Mouse (Mus musculus) CH12.LX (cell line): Measurements from ENCODE around the gene Pes1. TPM values are rescaled to one million over a fixed set of nuclear protein-coding genes. Genes with fewer than 3 reads are reported as not detected.

ENCODE experiments used
- DNase-seq: peaks from one replicate; pipeline ENCODE4 v3.0.0-alpha.2; 2013; ENCODE audit errors: extremely low read depth
- H3K27ac ChIP-seq: 2 replicates; pipeline ENCODE4 v1.5.1; 2012; ENCODE audit warnings: low read depth, mild to moderate bottlenecking, control low read depth, moderate library complexity; ENCODE audit not compliant: insufficient read depth
- H3K27me3 ChIP-seq: replicated peaks from 2 replicates; pipeline ENCODE3; 2012; ENCODE audit warnings: inconsistent platforms
- H3K36me3 ChIP-seq, 2 experiments: replicated peaks in 1 of 2; 2 replicates each; pipeline versions ENCODE3 to v1.6.1; 2012; ENCODE audit warnings: inconsistent platforms in 1 of 2, low read length in 1 of 2, mild to moderate bottlenecking in 1 of 2, mixed read lengths in 1 of 2, moderate library complexity in 1 of 2; ENCODE audit not compliant: control insufficient read depth in 1 of 2, insufficient read depth in 1 of 2
- H3K4me1 ChIP-seq, 2 experiments: 2 replicates each; pipeline ENCODE4 v1.6.1; 2012; ENCODE audit warnings: inconsistent platforms in 1 of 2, moderate library complexity in 1 of 2; ENCODE audit not compliant: insufficient read depth in 2 of 2, control insufficient read depth in 1 of 2
- H3K4me2 ChIP-seq: 2 replicates; pipeline ENCODE4 v1.6.1; 2012; ENCODE audit warnings: low read depth, mild to moderate bottlenecking, control low read depth; ENCODE audit not compliant: poor library complexity, insufficient read depth, severe bottlenecking
- H3K4me3 ChIP-seq, 3 experiments: fragments of 150-350 bp in 1 of 3; sonication (generic) in 1 of 3; replicated peaks in 1 of 3; 2 replicates each; pipeline versions ENCODE3 to v1.5.1; 2011 to 2012; ENCODE audit warnings: low read depth in 2 of 3, low read length in 2 of 3, mild to moderate bottlenecking in 2 of 3, moderate library complexity in 2 of 3, control low read depth in 1 of 3, improper control_type of control experiment in 1 of 3, inconsistent platforms in 1 of 3, mixed read lengths in 1 of 3; ENCODE audit not compliant: poor library complexity in 1 of 3
- H3K79me2 ChIP-seq: replicated peaks from 2 replicates; pipeline ENCODE4 v1.6.1; 2012; ENCODE audit warnings: mild to moderate bottlenecking, moderate library complexity; ENCODE audit not compliant: control insufficient read depth, poor library complexity, insufficient read depth, severe bottlenecking; ENCODE audit errors: extremely low read depth
- H3K9ac ChIP-seq: 2 replicates; pipeline ENCODE4 v1.6.1; 2012; ENCODE audit warnings: low read depth, mild to moderate bottlenecking, control low read depth, moderate library complexity; ENCODE audit not compliant: insufficient read depth
- H3K9me3 ChIP-seq: replicated peaks from 2 replicates; pipeline ENCODE3; 2012; ENCODE audit warnings: low read length, inconsistent platforms, mixed read lengths
- BHLHE40 ChIP-seq: IDR thresholded peaks from 2 replicates; pipeline ENCODE4 v1.6.1; 2011; ENCODE audit warnings: mild to moderate bottlenecking, low read depth, low read length, improper control_type of control experiment
- CHD1 ChIP-seq: IDR thresholded peaks from 2 replicates; pipeline ENCODE4 v1.6.1; 2012; ENCODE audit warnings: low read depth, low read length, improper control_type of control experiment, inconsistent platforms
- CHD2 ChIP-seq: IDR thresholded peaks from 2 replicates; pipeline ENCODE4 v1.6.1; 2011; ENCODE audit warnings: low read length, improper control_type of control experiment
- CTCF ChIP-seq, 2 experiments: IDR thresholded peaks in 1 of 2; conservative IDR thresholded peaks in 1 of 2; 2 replicates each; pipeline ENCODE4 v1.5.1; 2011 to 2012; ENCODE audit warnings: low read depth in 2 of 2, low read length in 2 of 2, improper control_type of control experiment in 1 of 2, inconsistent platforms in 1 of 2, mild to moderate bottlenecking in 1 of 2, moderate library complexity in 1 of 2
- E2F4 ChIP-seq: IDR thresholded peaks from 2 replicates; pipeline ENCODE4 v1.6.1; 2011; ENCODE audit warnings: low read depth, low read length, improper control_type of control experiment; ENCODE audit not compliant: insufficient replicate concordance
- EP300 ChIP-seq: IDR thresholded peaks from 2 replicates; pipeline ENCODE4 v1.6.1; 2011; ENCODE audit warnings: low read length, improper control_type of control experiment
- GABPA ChIP-seq: IDR thresholded peaks from 2 replicates; pipeline ENCODE4 v1.6.1; 2012; ENCODE audit warnings: low read depth, low read length, improper control_type of control experiment, inconsistent platforms; ENCODE audit not compliant: insufficient replicate concordance
- HCFC1 ChIP-seq: IDR thresholded peaks from 2 replicates; pipeline ENCODE4 v1.6.1; 2012; ENCODE audit warnings: low read depth, mild to moderate bottlenecking, inconsistent platforms, low read length, improper control_type of control experiment
- IRF4 ChIP-seq: IDR thresholded peaks from 2 replicates; pipeline ENCODE4 v1.6.1; 2014; ENCODE audit warnings: low read depth, mild to moderate bottlenecking, inconsistent platforms, low read length, improper control_type of control experiment
- JUN ChIP-seq: IDR thresholded peaks from 2 replicates; pipeline ENCODE4 v1.6.1; 2011; ENCODE audit warnings: low read depth, mild to moderate bottlenecking, low read length, improper control_type of control experiment, moderate library complexity; ENCODE audit not compliant: insufficient read depth
- JUND ChIP-seq: conservative IDR thresholded peaks from 2 replicates; pipeline ENCODE4 v1.6.1; 2011; ENCODE audit warnings: low read depth, low read length, improper control_type of control experiment
- KAT2A ChIP-seq: IDR thresholded peaks from 2 replicates; pipeline ENCODE4 v1.6.1; 2012; ENCODE audit warnings: low read length, improper control_type of control experiment, inconsistent platforms; ENCODE audit not compliant: insufficient replicate concordance
- MAFK ChIP-seq: IDR thresholded peaks from 2 replicates; pipeline ENCODE4 v1.6.1; 2011; ENCODE audit warnings: low read length, improper control_type of control experiment; ENCODE audit not compliant: insufficient replicate concordance
- MAX ChIP-seq: IDR thresholded peaks from 2 replicates; pipeline ENCODE4 v1.6.1; 2011; ENCODE audit warnings: low read length, improper control_type of control experiment
- MAZ ChIP-seq: IDR thresholded peaks from 2 replicates; pipeline ENCODE4 v1.6.1; 2012; ENCODE audit warnings: low read depth, mild to moderate bottlenecking, inconsistent platforms, low read length, improper control_type of control experiment, moderate library complexity
- MEF2A ChIP-seq: IDR thresholded peaks from 2 replicates; pipeline ENCODE4 v1.6.1; 2014; ENCODE audit warnings: low read depth, mild to moderate bottlenecking, inconsistent platforms, low read length, improper control_type of control experiment, borderline replicate concordance
- MXI1 ChIP-seq: IDR thresholded peaks from 2 replicates; pipeline ENCODE4 v1.6.1; 2011; ENCODE audit warnings: mild to moderate bottlenecking, low read depth, low read length, improper control_type of control experiment
- MYC ChIP-seq: IDR thresholded peaks from 2 replicates; pipeline ENCODE4 v1.6.1; 2011; ENCODE audit warnings: low read depth, mild to moderate bottlenecking, improper control_type of control experiment, low read length
- NRF1 ChIP-seq: IDR thresholded peaks from 2 replicates; pipeline ENCODE4 v1.6.1; 2014; ENCODE audit warnings: low read depth, mild to moderate bottlenecking, inconsistent platforms, low read length, improper control_type of control experiment, moderate library complexity
- PAX5 ChIP-seq: IDR thresholded peaks from 2 replicates; pipeline ENCODE4 v1.6.1; 2012; ENCODE audit warnings: low read length, inconsistent platforms, mixed read lengths
- POLR2A ChIP-seq: IDR thresholded peaks from 2 replicates; pipeline ENCODE4 v1.6.1; 2011; ENCODE audit warnings: low read depth, mild to moderate bottlenecking, improper control_type of control experiment, low read length
- POLR2AphosphoS2 ChIP-seq: IDR thresholded peaks from 2 replicates; pipeline ENCODE4 v1.6.1; 2011; ENCODE audit warnings: low read depth, low read length, improper control_type of control experiment
- RAD21 ChIP-seq: IDR thresholded peaks from 2 replicates; pipeline ENCODE4 v1.6.1; 2011; ENCODE audit warnings: low read depth, mild to moderate bottlenecking, low read length, improper control_type of control experiment, moderate library complexity
- RCOR1 ChIP-seq: conservative IDR thresholded peaks from 2 replicates; pipeline ENCODE4 v1.6.1; 2012; ENCODE audit warnings: low read depth, mild to moderate bottlenecking, inconsistent platforms, low read length, improper control_type of control experiment
- SIN3A ChIP-seq: IDR thresholded peaks from 2 replicates; pipeline ENCODE4 v1.6.1; 2012; ENCODE audit warnings: low read length, improper control_type of control experiment, inconsistent platforms
- SMC3 ChIP-seq: IDR thresholded peaks from 2 replicates; pipeline ENCODE4 v1.6.1; 2011; ENCODE audit warnings: low read depth, low read length, improper control_type of control experiment
- TBP ChIP-seq: conservative IDR thresholded peaks from 2 replicates; pipeline ENCODE4 v1.6.1; 2011; ENCODE audit warnings: low read depth, low read length, improper control_type of control experiment
- TCF12 ChIP-seq: IDR thresholded peaks from 2 replicates; pipeline ENCODE4 v1.6.1; 2014; ENCODE audit warnings: low read depth, mild to moderate bottlenecking, inconsistent platforms, low read length, improper control_type of control experiment
- UBTF ChIP-seq: IDR thresholded peaks from 2 replicates; pipeline ENCODE4 v1.6.1; 2012; ENCODE audit warnings: low read depth, mild to moderate bottlenecking, inconsistent platforms, low read length, improper control_type of control experiment, moderate library complexity
- USF1 ChIP-seq: IDR thresholded peaks from 2 replicates; pipeline ENCODE4 v1.6.1; 2014; ENCODE audit warnings: low read depth, mild to moderate bottlenecking, inconsistent platforms, low read length, improper control_type of control experiment
- USF2 ChIP-seq: conservative IDR thresholded peaks from 2 replicates; pipeline ENCODE4 v1.6.1; 2011; ENCODE audit warnings: low read depth, low read length, improper control_type of control experiment
- ZC3H11A ChIP-seq: IDR thresholded peaks from 2 replicates; pipeline ENCODE4 v1.6.1; 2012; ENCODE audit warnings: low read depth, mild to moderate bottlenecking, inconsistent platforms, low read length, improper control_type of control experiment
- ZKSCAN1 ChIP-seq: IDR thresholded peaks from 2 replicates; pipeline ENCODE4 v1.6.1; 2012; ENCODE audit warnings: low read depth, inconsistent platforms, low read length, improper control_type of control experiment, borderline replicate concordance
- ZMIZ1 ChIP-seq: IDR thresholded peaks from 2 replicates; pipeline ENCODE4 v1.6.1; 2012; ENCODE audit warnings: low read depth, mild to moderate bottlenecking, inconsistent platforms, low read length, improper control_type of control experiment
- ZNF384 ChIP-seq: IDR thresholded peaks from 2 replicates; pipeline ENCODE4 v1.6.1; 2012; ENCODE audit warnings: low read depth, low read length, improper control_type of control experiment, inconsistent platforms
- dilution Hi-C: fragments of 300-500 bp; cut with MboI; formaldehyde crosslinking; loops from 2 replicates; pipeline ENCODE4 v1.14.3; 2020; ENCODE audit warnings: low sequenced_read_pairs; ENCODE audit not compliant: extremely low pct_unique_long_range_greater_than_20kb, extremely low pct_ligation_motif_present
- in situ Hi-C: fragments of 300-500 bp; cut with MboI; formaldehyde crosslinking; loops from 3 replicates; pipeline ENCODE4 v1.14.3; 2019; ENCODE audit warnings: low sequenced_read_pairs, low pct_ligation_motif_present, low pct_unique_long_range_greater_than_20kb, mixed read lengths
- polyA plus RNA-seq: library from polyadenylated mRNA; unstranded; fragments of >175 nt; gene quantifications from 2 replicates; pipeline ENCODE4 v1.2.1, GENCODE M21; 2012; ENCODE audit warnings: low read depth; ENCODE audit not compliant: insufficient read length
- total RNA-seq, 2 experiments: library from RNA; depleted of rRNA; stranded (reverse); fragments of 300-350 nt in 1 of 2; fragments of >200 nt in 1 of 2; gene quantifications; 2 replicates each; pipeline ENCODE4 v1.2.3; 2012 to 2014

Gene Pes1
- total and polyA plus RNA-seq, 3 experiments: 120 to 311 (median 226) TPM

DNA sequence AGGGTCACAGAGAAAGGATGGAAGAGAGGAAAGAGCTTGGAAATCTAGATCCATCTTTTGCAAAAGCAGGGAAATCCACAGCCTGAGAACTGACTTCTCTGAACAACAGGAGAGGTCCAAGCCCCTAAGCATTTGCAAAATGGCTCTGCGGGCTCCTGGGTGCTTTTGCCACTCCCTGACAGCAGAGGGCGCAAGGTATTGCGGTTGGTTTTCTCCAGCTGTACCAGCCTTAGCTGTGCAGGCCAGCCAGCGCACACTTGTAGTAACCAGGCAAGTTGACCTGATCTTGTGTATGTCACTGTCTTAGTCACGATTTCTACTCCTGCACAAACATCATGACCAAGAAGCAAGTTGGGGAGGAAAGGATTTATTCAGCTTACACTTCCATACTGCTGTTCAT lies 37.8 kb downstream of the Pes1 start:
- Histone ChIP-seq H3K27me3 (peaks cover 10% of the 10 kb centered on the region), H3K4me1 (no peaks in the 10 kb centered on the region), H3K9me3 (peaks cover 3% of the 10 kb centered on the region), H3K9ac (no peak overlapping the region), H3K36me3 (no peaks in the 10 kb centered on the region), H3K27ac (no peak overlapping the region), H3K79me2 (no peaks in the 10 kb centered on the region), H3K4me3 (no peak overlapping the region), H3K4me2 (no peak overlapping the region)
- peak; percentile 71 for DNase-seq
- in situ Hi-C loops: loop anchor here (10.0 to 25.0 kb wide), 2 partner anchors 213 to 411 kb away; partner anchors contain the start of gene Castor1
- TF ChIP-seq GABPA: no peak
- no peak for TF ChIP-seq BHLHE40
- TF ChIP-seq NRF1: no peak
- TF ChIP-seq CTCF (conservative IDR thresholded peaks at IDR 0.05 in 1 of 2, IDR thresholded peaks at IDR 0.05 in 1 of 2; ENCODE audit: low read depth in 2 of 2, low read length in 2 of 2): peak; percentile 73 to 81
- no peak for TF ChIP-seq USF1
- TF ChIP-seq MAZ: no peak
- TF ChIP-seq CHD1: no peak
- TF ChIP-seq MYC: no peak
- no peak for TF ChIP-seq IRF4
- no peak for TF ChIP-seq SIN3A
- TF ChIP-seq ZNF384: no peak
- TF ChIP-seq UBTF: no peak
- TF ChIP-seq TCF12: no peak
- TF ChIP-seq HCFC1: no peak
- no peak for TF ChIP-seq MAFK
- TF ChIP-seq PAX5: no peak
- peak; percentile 61 for TF ChIP-seq RAD21
- peak; percentile 10; the same call in 1 of the 2 replicates for TF ChIP-seq ZC3H11A
- TF ChIP-seq USF2: no peak
- no peak for TF ChIP-seq ZMIZ1
- TF ChIP-seq E2F4: no peak
- TF ChIP-seq MXI1: no peak
- no peak for TF ChIP-seq JUN
- no peak for TF ChIP-seq POLR2AphosphoS2
- no peak for TF ChIP-seq JUND
- no peak for TF ChIP-seq TBP
- TF ChIP-seq SMC3: peak; percentile 86
- no peak for TF ChIP-seq CHD2
- no peak for TF ChIP-seq MEF2A
- no peak for TF ChIP-seq POLR2A
- TF ChIP-seq ZKSCAN1: no peak
- no peak for TF ChIP-seq KAT2A
- TF ChIP-seq MAX: peak; percentile 19; the same call in 1 of the 2 replicates
- no peak for TF ChIP-seq RCOR1
- TF ChIP-seq EP300: no peak
- dilution Hi-C loops: no loop called here
